Mouse (Mus musculus) limb, embryonic 11.5 days (tissue): ENCODE data around the gene Pkn3. TPM values are rescaled to one million over a fixed set of nuclear protein-coding genes. Genes with fewer than 3 reads are reported as not detected.

ENCODE experiments used
- ATAC-seq: fragments of 200-750 bp; cut with Nextera tagmentation; 2 replicates; pipeline ENCODE4 v1.8.0; 2017; ENCODE audit warnings: low read depth; ENCODE audit not compliant: insufficient number of reproducible peaks, low FRiP score, low TSS enrichment
- DNase-seq: peaks from one replicate; pipeline ENCODE4 v3.0.0-alpha.2; 2015; ENCODE audit warnings: low spot score
- H3K27ac ChIP-seq: fragments of 300-500 bp; sonication (generic); replicated peaks from 2 replicates; pipeline ENCODE4 v1.5.1; 2014; ENCODE audit warnings: low read depth, mild to moderate bottlenecking, low read length
- H3K27me3 ChIP-seq: fragments of 300-500 bp; sonication (generic); 2 replicates; pipeline ENCODE4 v1.6.1; 2014; ENCODE audit warnings: mild to moderate bottlenecking, low read length, mixed read lengths; ENCODE audit not compliant: control insufficient read depth, insufficient read depth
- H3K36me3 ChIP-seq: fragments of 300-500 bp; sonication (generic); 2 replicates; pipeline ENCODE4 v1.6.1; 2014; ENCODE audit warnings: mild to moderate bottlenecking, low read length, moderate library complexity, mixed read lengths; ENCODE audit not compliant: control insufficient read depth, insufficient read depth
- H3K4me1 ChIP-seq: fragments of 300-500 bp; sonication (generic); 2 replicates; pipeline ENCODE4 v1.6.1; 2014; ENCODE audit warnings: low read length, mixed read lengths; ENCODE audit not compliant: control insufficient read depth, insufficient read depth
- H3K4me2 ChIP-seq: fragments of 300-500 bp; sonication (generic); 2 replicates; pipeline ENCODE4 v1.6.1; 2014; ENCODE audit warnings: low read depth, mild to moderate bottlenecking, moderate library complexity; ENCODE audit not compliant: severe bottlenecking
- H3K4me3 ChIP-seq: fragments of 300-500 bp; sonication (generic); 2 replicates; pipeline ENCODE4 v1.5.1; 2014; ENCODE audit warnings: low read depth, low read length
- H3K9ac ChIP-seq: fragments of 300-500 bp; sonication (generic); 2 replicates; pipeline ENCODE4 v1.6.1; 2014; ENCODE audit warnings: mild to moderate bottlenecking, low read length
- H3K9me3 ChIP-seq: fragments of 300-500 bp; sonication (generic); 2 replicates; pipeline ENCODE4 v1.6.1; 2016; ENCODE audit warnings: low read length; ENCODE audit not compliant: control insufficient read depth
- WGBS: fragments of 180-500 bp; shearing (Covaris S2); extraction: QIAGEN DNeasy Blood & Tissue Kit; methylation state at CpG from one replicate; pipeline ENCODE4 v1.1.7; 2014; 5-methylcytosine and 5-hydroxymethylcytosine counted together
- polyA plus RNA-seq: library from polyadenylated mRNA; unstranded; fragments of >200 nt; fragmentation: Nextera tagmentation; extraction: Ambion mirVana; gene quantifications from 2 replicates; pipeline ENCODE4 v1.2.1, GENCODE M21; 2014

Gene Pkn3
- polyA plus RNA-seq, 1 experiment from 2014 or later: 9.0 TPM

DNA sequence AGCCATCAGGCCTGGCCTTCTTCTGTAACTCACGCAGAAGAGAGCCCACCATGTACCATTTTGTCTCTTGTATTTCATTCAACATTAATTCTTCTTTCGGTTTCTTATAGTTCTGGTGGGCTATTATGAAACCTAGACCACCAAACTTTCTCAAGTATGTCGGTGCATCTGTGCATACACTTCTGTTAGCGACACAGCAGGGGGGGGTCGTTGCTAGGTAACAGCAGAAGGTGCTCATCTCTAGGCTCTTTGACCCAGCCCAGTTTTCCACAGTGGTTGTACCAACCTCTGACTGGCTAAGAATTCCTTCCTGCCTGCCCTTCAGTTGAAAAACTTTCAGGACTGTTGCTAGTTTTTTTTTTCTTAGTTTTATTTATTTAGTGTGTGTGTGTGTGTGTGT lies 19.1 kb upstream of the Pkn3 start:
- 59% methylated on average over 5 of the region's 5 CpGs for WGBS
- no peaks in the 10 kb centered on the region for H3K27me3 ChIP-seq
- no peak overlapping the region for H3K9ac ChIP-seq
- ATAC-seq (no peak), DNase-seq (no peak)
- H3K36me3 ChIP-seq: no peaks in the 10 kb centered on the region
- peaks cover 8% of the 10 kb centered on the region; the same call in 1 of the 2 replicates for H3K4me1 ChIP-seq
- H3K9me3 ChIP-seq: no peaks in the 10 kb centered on the region
- no peak overlapping the region for H3K4me2 ChIP-seq
- H3K4me3 ChIP-seq: no peak overlapping the region
- H3K27ac ChIP-seq: no peak overlapping the region

DNA sequence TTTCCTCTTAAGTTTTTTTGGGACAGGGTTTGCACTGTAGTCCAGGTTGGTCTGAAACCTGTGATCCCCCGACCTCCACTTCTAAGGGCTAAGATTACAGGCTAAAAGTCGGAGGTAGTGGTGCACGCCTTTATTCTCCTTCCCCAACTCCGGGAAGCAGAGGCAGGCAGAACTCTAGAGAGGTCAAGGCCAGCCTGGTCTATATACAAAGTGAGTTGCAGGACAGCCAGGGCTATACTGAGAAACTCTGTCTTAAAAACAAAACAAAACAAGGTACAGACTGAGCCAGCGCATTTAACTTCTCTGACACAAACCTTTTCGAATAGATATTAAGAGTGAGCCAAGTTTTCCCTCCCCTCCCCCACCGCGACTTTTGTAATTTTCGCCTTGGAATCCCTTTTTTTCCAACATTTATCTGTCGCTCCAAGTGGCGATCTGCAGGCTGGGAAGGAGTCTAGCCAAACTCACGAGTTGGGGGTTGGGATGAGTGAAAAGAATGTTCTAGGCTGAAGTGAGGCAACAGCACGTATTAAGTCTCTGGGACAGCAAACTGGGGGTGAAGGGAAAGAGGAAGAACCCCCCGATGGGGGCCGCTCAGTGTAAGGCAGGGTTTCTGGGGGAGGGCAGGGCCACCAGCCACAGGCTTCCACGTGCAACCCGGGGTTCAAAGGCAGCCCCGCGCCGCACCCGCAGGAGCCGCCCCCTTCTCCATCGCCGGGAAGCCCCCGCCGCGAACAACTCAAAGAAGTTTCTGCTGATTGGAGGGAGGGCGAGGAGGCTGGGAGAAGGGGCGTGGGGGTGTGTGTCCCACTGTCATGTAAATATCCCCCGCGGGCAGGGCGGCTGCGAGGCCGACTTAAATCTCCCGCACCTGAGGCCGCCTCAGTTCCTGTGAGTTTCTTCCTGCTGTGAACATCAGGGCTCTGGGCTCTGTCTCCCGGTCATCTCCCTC lies 16.0 kb upstream of the Pkn3 start:
- WGBS: 8% methylated on average over 37 of the region's 37 CpGs
- DNase-seq (peak; percentile 87), ATAC-seq (peak; percentile 7; the same call in 1 of the 2 replicates)
- Histone ChIP-seq H3K36me3 (no peaks in the 10 kb centered on the region), H3K27ac (peak overlapping the region; percentile 86), H3K27me3 (no peaks in the 10 kb centered on the region), H3K4me1 (peaks cover 22% of the 10 kb centered on the region), H3K4me2 (peak overlapping the region; percentile 65), H3K4me3 (peak overlapping the region; percentile 60), H3K9ac (peak overlapping the region; percentile 77), H3K9me3 (no peaks in the 10 kb centered on the region)

DNA sequence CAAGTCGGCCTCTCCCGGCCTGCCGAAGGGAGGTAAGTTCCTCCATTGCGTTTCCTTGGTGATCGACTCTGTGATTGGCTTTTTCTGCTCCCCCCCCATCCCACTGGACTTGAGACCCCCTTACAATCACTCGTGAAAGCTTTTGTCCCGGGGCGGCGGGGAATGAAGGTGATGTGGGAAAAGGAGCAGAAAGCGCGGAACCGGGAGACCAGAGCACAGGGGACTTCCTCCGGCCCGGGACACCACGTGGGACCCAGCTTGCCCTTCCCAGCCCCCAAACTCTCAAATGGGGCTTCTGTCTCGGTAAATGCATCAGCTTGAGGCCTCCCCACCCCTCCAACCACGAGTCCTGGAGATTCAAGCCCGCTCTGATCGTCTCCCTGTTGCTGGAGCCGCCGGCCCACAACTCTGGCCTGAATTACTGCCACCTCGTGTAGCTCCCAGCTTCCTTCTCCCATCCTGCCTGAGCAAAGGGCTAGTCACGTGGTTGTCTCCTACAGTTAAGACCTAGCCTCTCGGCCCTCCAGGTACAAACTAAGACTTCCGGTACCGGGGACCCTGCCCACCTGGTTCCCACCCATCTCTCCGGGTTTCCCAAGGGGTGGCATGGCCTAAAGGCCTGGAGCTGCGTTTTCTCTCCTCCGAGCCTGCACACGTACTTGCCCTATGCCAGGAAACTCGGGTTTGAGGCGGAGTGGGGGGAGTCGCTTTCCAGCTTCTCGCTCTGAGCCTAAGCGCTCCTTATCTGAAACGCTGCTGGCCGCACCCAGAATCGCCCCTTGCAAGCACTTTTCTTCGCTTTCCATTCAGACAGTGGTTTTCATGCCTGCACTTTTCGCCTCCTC lies 15.0 kb upstream of the Pkn3 start:
- Histone ChIP-seq H3K4me2 (peak overlapping the region; percentile 65), H3K4me3 (peak overlapping the region; percentile 60), H3K9me3 (no peaks in the 10 kb centered on the region), H3K9ac (peak overlapping the region; percentile 77), H3K4me1 (peaks cover 22% of the 10 kb centered on the region), H3K27me3 (no peaks in the 10 kb centered on the region), H3K27ac (peak overlapping the region; percentile 86), H3K36me3 (no peaks in the 10 kb centered on the region)
- DNase-seq (peak; percentile 80), ATAC-seq (no peak)
- WGBS: under 1% methylated on average over 40 of the region's 40 CpGs

DNA sequence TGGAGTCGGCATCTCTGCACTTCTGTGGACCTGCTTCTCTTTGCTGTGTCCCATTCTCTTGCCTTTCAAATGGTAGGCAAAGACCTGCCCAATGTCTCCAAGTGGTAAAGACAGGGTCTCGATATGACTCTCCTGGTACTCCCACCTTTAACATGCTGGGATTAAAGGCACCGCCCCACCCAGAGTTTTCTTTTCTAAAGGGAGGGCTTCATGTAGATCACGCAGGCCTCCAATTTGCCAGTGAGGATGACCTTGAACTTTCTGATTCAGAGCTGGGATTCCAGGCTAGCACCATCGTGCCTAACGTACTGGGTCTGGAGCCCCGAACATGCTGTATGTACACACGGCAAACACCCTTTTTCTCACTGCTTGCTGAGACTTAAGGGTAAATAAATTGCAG lies 14.2 kb upstream of the Pkn3 start:
- Histone ChIP-seq H3K27ac (no peak overlapping the region; the same call in 1 of the 2 replicates), H3K36me3 (peaks cover under 1% of the 10 kb centered on the region; the same call in 1 of the 2 replicates), H3K9ac (peak overlapping the region; percentile 77), H3K4me3 (peak overlapping the region; percentile 60), H3K4me1 (peaks cover 22% of the 10 kb centered on the region), H3K27me3 (no peaks in the 10 kb centered on the region), H3K9me3 (no peaks in the 10 kb centered on the region), H3K4me2 (peak overlapping the region; percentile 65)
- ATAC-seq (no peak), DNase-seq (no peak)
- 8% methylated on average over 8 of the region's 8 CpGs for WGBS

DNA sequence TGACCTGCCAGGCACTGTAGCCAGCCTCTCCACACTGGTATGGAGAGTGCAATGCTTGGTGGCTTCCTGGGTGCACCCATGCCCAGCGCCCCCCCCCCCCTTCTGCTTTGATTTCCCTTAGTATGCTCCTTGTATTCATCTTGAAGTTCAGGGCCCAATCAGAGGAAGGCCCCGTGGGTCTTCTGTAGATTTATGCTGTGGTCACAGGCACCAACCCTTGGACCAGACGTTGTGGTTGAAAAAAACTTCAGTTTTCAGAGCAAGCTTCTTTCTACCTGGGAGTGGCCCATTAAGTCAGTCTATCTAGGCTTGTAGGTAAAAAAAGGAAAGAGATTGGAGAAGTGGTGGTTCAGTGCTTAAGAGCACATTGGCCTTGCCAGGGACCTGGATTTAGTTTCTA lies 13.7 kb upstream of the Pkn3 start:
- Histone ChIP-seq H3K4me3 (peak overlapping the region; percentile 60), H3K27me3 (no peaks in the 10 kb centered on the region), H3K9me3 (no peaks in the 10 kb centered on the region), H3K4me2 (peak overlapping the region; percentile 65), H3K9ac (peak overlapping the region; percentile 77; the same call in 1 of the 2 replicates), H3K36me3 (peaks cover 2% of the 10 kb centered on the region; the same call in 1 of the 2 replicates), H3K4me1 (peaks cover 22% of the 10 kb centered on the region), H3K27ac (no peak overlapping the region)
- WGBS: 10% methylated on average over 3 of the region's 3 CpGs
- ATAC-seq: no peak
- DNase-seq: no peak

DNA sequence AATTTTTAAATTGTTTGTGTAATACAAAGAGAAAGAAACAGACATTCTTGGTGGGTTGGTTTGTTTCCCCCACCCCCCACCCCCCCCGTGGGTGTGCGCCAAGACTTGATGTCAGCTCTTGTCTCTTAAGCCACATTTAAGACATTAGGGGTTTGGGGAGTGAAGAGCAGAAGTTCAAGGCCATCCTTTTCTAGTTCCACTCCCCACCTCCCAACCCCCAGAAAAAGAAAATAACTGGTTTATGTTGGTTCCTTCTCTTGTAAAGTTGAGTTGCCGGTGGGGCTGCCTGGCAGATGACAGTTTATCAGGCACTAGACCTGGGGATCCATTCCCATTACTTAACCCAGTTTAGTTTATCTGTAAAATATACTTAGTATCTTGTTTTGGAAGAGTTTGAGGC lies 13.2 kb upstream of the Pkn3 start:
- ATAC-seq: no peak

DNA sequence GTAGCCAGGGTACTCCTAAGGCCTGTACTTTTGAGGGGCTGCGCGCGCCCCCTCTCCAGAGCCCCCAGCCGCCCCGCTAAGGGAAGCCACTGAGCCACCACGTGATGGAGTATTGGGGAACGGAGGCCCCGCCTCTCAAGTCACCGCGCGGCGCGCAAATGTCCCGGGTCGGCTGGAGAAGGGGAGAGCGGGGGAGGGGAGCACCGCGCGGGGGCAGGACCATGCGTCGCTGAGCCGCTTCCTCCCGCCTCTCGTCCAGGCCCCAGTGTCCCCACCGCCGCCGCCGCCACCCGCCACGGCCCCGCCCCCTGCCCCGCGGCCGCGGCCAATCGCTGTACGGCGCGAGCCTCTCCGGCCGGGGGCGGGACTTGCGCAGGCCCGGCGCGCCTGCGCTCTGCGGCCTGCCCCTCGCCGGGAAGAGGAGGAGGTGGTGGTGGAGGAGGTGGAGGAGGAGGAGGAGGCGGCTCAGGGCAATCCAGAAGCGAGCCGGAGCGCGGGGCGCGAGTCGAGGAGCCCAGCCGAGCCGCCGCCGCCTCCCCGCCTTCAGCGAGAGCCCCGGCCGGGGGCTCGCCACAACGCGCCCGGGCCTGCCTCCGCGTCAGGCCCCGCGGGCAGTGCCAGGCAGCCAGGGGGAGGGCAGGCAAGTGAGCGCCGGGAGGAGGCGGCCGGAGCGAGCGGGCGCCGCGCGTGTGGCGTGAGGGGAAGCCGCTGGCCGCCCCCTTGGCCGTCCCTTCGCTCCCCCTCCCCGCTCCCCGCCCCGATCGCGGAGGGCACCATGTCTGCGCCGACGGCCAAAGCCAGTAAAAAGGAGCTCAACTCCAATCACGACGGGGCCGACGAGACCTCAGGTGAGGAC lies 11.2 kb upstream of the Pkn3 start:
- H3K27me3 ChIP-seq: no peaks in the 10 kb centered on the region
- peak overlapping the region; percentile 100 for H3K4me3 ChIP-seq
- H3K36me3 ChIP-seq: peaks cover 13% of the 10 kb centered on the region
- H3K9me3 ChIP-seq: no peaks in the 10 kb centered on the region
- under 1% methylated on average over 38 of the region's 101 CpGs for WGBS
- peak; percentile 97 for DNase-seq
- peak overlapping the region; percentile 70 for H3K4me2 ChIP-seq
- H3K27ac ChIP-seq: peak overlapping the region; percentile 98
- peak overlapping the region; percentile 98 for H3K9ac ChIP-seq
- peaks cover 20% of the 10 kb centered on the region for H3K4me1 ChIP-seq
- peak; percentile 94 for ATAC-seq

More for the DNA sequence above, 13.2 kb upstream of the Pkn3 start:
- H3K27me3 ChIP-seq: no peaks in the 10 kb centered on the region
- H3K9me3 ChIP-seq: no peaks in the 10 kb centered on the region
- H3K27ac ChIP-seq: no peak overlapping the region
- peak overlapping the region; percentile 65 for H3K4me2 ChIP-seq
- H3K9ac ChIP-seq: no peak overlapping the region
- DNase-seq: no peak
- H3K36me3 ChIP-seq: peaks cover 5% of the 10 kb centered on the region
- peaks cover 22% of the 10 kb centered on the region for H3K4me1 ChIP-seq
- H3K4me3 ChIP-seq: peak overlapping the region; percentile 60
- WGBS: 34% methylated on average over 3 of the region's 3 CpGs
